Mouse (Mus musculus) olfactory bulb, adult 2 months (tissue): ENCODE data around the gene Tsga10.

ENCODE experiments used
- CTCF ChIP-seq: fragments of 200-500 bp; IDR thresholded peaks from 2 replicates; pipeline ENCODE4 v1.5.1; 2012; ENCODE audit warnings: low read depth, mild to moderate bottlenecking, low read length, moderate library complexity; ENCODE audit not compliant: insufficient read depth
- POLR2A ChIP-seq: fragments of 200-500 bp; IDR thresholded peaks from 2 replicates; pipeline ENCODE4 v1.6.1; 2012; ENCODE audit warnings: mild to moderate bottlenecking, low read depth, low read length, moderate library complexity; ENCODE audit not compliant: insufficient read depth

DNA sequence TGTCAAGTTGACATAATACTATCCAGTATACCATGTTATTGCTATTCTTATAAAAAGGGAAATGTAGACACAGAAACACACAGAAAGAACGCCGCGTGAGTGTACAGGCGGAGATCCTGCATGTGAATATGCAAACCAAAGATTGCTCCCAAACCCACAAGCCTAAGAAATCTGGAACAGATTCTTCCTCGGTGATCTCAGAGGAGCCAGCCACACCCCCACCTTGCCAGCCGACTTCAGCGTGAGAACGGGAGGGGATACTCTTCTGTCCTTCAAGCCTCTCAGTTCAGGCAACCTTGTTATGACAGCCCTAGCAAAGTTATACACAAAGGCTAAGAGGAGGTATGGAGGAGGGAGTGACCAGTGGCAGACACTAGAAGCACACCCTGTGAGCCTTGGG lies 136.9 kb downstream of the Tsga10 start:
- TF ChIP-seq CTCF (no peak), POLR2A (no peak)
